Mouse (Mus musculus): ENCODE measurements around the gene Hist1h3i. TPM values are rescaled to one million over a fixed set of nuclear protein-coding genes. Genes with fewer than 3 reads are reported as not detected.
"Not testable (repeated sequence)": the region's sequence is repeated elsewhere in the genome, so short reads cannot be mapped to it uniquely, and the experiment has no call there.

Gene Hist1h3i
- total RNA-seq (2021) = 10 to 100 TPM; 21.5 to 29.2 TPM

DNA sequence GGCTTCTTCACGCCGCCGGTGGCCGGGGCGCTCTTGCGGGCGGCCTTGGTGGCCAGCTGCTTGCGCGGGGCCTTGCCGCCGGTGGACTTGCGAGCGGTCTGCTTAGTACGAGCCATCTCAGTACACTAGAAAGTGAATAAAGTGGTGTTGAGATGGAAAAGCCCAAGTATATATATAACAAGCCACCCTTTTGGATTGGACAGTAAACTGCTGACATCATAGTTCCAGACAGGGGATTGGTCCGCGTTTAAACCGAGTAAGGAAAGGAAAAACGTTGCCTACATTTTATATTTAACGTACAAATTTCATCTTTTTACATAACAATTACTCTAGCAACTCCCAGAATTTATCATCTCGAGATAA is at the start of gene Hist1h3i:
Hist1h3i (minus strand) TSS at position 116 of the 363 bp plus-strand sequence.
- intact Hi-C loops (cut with DNase I) = no loop called here
- DNase-seq (ENCODE audit: low spot score) = peak; percentile 45

DNA sequence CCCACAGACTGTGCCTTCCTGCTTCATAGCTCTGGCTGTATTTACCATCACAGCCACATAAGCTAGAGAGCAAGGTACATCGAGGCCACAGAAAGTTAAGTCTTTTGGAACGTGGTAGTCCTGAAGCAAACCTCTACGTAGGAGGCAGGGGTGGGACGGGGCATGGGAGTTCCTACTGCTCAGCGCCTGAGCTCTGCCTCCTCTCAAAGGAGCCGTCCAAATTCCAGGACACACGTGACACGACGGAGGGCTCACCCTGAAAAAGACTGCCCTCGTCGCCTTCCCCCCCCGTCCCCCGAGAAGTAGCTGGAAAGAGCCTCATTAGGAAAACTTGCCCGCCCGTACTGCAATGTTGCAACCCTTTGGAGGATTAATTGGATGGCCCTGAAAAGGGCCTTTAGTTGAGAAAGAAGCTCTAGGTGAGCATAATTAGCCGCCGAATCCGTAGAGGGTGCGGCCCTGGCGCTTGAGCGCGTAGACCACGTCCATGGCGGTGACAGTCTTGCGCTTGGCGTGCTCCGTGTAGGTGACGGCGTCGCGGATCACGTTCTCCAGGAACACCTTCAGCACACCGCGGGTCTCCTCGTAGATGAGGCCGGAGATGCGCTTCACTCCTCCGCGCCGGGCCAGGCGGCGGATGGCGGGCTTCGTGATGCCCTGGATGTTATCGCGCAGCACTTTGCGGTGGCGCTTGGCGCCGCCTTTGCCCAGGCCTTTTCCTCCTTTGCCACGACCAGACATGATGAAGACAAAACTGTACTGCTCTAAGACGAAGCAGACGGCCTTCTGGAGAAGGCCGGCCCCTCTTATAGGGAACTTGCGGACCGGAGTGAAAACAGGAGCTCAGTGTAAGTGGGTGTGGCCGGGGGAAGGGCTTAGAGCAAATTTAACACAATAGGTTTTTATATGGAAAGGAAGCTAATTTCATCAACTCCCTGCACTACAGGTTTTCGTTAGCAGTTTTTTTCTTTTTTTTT is 48.5 kb upstream of the Hist1h3i start, which contains the start of gene Hist1h4n:
Hist1h4n (minus strand) TSS at position 779 of the 977 bp plus-strand sequence.
- DNase-seq (ENCODE audit: low spot score) = not testable (repeated sequence)
- intact Hi-C loops (cut with DNase I) = loop anchor here (10.0 kb wide), 1 partner anchor 117 kb away; the partner anchor contains the start of genes Hist1h2ai, Hist1h2bl and Hist1h3h

DNA sequence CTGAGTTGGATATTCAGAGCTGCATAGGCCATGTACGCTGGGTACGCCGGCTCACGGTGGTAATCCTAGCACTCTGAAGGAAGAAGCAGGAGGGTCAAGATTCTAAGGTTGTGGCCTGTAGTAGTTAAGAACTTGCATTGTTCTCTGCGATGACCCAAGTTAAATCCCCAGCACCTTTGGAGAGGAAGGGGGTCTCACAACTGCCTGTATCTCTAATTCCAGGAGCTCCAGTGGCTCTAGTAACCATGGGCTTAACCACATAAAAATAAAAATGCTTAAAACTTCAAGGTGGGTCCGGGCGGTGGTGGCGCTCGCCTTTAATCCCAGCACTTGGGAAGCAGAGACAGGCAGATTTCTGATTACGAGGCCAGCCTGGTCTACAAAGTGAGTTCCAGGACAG is 47.2 kb upstream of the Hist1h3i start:
- intact Hi-C loops (cut with DNase I) = loop anchor here (10.0 kb wide), 1 partner anchor 116 kb away; the partner anchor contains the start of genes Hist1h2ai, Hist1h2bl and Hist1h3h
- DNase-seq (ENCODE audit: low spot score) = no peak

DNA sequence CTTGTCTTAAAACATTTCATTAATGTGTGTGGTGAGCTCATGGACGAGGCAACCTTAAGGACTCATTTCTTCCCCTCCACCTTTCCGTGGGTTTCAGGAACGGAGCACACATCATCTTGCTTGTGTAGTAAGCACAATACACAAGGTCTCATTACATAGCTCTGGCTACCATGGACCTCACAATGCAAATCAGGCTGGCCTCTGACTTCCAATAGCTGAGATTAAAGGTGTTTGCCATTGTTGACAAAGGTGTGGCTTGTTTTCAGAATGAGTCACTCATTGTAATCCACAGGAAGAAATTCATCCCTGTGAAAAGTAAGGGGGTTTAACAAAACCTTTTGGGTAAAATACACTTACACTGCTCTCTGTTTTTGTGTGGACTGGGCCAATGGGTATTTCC is 45.3 kb upstream of the Hist1h3i start:
- no peak for DNase-seq (ENCODE audit: low spot score)
- intact Hi-C loops (cut with DNase I) = loop anchor here (10.0 kb wide), 2 partner anchors 216 to 1856 kb away; partner anchors contain the start of genes Hist1h2ac, Hist1h2ag, Hist1h2bc and Hist1h2bj

DNA sequence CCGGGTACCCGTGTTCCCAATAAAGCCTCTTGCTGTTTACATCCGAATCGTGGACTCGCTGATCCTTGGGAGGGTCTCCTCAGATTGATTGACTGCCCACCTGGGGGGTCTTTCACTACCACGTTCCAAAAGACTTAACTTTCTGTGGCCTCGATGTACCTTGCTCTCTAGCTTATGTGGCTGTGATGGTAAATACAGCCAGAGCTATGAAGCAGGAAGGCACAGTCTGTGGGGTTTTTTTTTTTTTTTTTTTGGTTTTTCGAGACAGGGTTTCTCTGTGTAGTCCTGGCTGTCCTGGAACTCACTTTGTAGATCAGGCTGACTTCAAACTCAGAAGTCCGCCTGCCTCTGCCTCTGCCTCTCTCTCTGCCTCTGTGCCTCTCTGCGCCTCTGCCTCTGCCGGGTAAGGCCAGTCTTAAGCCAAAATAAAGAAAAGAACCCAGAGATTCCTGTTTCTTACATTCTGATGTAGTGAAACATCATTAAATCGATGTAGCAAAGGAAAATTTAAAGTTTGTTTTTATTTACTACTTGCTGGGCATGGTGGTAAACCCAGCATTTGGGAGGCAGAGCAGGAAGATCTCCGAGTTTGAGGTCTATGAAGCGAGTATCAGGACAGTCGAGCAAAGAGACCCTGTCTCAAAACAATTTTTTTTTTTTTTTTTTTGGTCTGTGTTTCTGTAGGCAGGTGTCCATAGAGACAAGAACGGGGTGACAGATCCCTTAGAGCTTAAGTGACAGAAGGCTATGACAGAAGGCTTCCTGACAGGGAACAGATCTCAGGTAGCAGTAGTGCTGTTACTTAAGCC is 37.1 kb upstream of the Hist1h3i start:
- DNase-seq (ENCODE audit: low spot score) = not testable (repeated sequence)
- intact Hi-C loops (cut with DNase I) = loop anchor here (10.0 kb wide), 2 partner anchors 225 to 1865 kb away; partner anchors contain the start of genes Hist1h2ac, Hist1h2ag, Hist1h2bc and Hist1h2bj

DNA sequence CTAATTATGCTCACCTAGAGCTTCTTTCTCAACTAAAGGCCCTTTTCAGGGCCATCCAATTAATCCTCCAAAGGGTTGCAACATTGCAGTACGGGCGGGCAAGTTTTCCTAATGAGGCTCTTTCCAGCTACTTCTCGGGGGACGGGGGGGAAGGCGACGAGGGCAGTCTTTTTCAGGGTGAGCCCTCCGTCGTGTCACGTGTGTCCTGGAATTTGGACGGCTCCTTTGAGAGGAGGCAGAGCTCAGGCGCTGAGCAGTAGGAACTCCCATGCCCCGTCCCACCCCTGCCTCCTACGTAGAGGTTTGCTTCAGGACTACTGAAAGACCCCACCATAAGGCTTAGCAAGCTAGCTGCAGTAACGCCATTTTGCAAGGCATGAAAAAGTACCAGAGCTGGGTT is 28.9 kb upstream of the Hist1h3i start:
- DNase-seq (ENCODE audit: low spot score); intact Hi-C loops (cut with DNase I): not testable (repeated sequence)

DNA sequence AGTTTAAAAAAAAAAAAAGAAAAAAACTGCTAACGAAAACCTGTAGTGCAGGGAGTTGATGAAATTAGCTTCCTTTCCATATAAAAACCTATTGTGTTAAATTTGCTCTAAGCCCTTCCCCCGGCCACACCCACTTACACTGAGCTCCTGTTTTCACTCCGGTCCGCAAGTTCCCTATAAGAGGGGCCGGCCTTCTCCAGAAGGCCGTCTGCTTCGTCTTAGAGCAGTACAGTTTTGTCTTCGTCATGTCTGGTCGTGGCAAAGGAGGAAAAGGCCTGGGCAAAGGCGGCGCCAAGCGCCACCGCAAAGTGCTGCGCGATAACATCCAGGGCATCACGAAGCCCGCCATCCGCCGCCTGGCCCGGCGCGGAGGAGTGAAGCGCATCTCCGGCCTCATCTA is 28.4 kb upstream of the Hist1h3i start, which contains the start of gene Hist1h4m:
Hist1h4m (plus strand) TSS at position 208 of the 400 bp plus-strand sequence.
- intact Hi-C loops (cut with DNase I) = not testable (repeated sequence)
- DNase-seq (ENCODE audit: low spot score) = peak; percentile 16

DNA sequence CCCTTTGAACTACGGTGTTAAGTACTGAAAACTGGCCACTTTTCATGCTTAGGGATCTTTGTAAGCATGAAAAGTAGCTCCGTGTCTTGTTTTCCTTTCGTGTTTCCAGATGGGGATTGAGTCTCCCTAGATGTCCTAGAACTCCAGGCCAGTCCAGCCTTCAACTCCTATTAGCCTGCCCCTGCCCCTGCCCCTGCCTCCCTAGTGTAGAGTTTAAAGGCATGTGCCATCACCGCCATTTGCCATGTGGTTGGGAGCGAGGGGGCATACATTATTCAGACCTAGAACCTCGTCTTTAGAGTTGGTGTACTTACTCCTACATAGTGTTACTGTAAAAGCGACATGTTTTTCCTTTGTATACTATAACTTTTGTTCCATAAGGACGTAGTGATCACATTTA is 27.9 kb upstream of the Hist1h3i start:
- DNase-seq (ENCODE audit: low spot score); intact Hi-C loops (cut with DNase I): not testable (repeated sequence)

DNA sequence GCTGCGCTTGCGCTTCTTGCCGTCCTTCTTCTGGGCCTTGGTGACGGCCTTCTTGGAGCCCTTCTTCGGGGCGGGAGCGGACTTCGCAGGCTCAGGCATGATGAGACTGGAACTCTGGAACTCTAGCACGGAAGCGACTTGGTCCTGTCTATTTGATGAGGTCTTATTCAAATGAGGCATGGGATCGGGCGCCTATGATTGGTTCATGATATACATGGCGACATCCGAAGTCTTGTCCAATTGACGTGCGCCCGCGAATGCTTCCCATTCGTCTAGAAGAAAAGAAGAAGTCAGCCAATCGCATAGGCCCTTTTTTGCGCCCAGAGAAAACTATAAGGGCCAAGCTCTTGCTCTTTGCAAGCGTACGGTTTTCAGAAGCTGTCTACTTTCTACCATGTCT is 26.9 kb upstream of the Hist1h3i start, which contains the start of the genes Hist1h2bq and Hist1h2ao:
Hist1h2bq (minus strand) TSS at position 125 of the 400 bp plus-strand sequence.
Hist1h2ao (plus strand) TSS at position 393 of the 400 bp plus-strand sequence.
- intact Hi-C loops (cut with DNase I); DNase-seq (ENCODE audit: low spot score): not testable (repeated sequence)

DNA sequence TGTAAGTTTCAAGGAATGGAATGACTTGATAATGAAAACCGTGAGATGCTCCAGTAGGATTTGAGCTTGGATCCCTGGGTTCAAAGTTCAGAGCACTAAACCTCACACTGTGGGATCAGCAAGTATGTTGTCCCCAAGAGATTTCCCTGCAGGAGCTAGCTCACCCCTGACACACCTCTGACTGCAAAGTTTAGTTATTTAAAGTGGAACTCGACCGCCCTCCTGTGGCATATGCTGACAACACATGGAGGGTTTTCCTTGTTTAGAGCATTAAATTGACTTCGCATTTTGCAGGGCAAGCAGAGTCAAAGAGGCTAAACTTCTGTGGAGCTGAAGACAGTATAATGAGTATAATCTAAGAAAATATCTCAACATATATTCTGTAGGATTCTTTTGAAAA is 19.9 kb upstream of the Hist1h3i start:
- intact Hi-C loops (cut with DNase I); DNase-seq (ENCODE audit: low spot score): not testable (repeated sequence)

DNA sequence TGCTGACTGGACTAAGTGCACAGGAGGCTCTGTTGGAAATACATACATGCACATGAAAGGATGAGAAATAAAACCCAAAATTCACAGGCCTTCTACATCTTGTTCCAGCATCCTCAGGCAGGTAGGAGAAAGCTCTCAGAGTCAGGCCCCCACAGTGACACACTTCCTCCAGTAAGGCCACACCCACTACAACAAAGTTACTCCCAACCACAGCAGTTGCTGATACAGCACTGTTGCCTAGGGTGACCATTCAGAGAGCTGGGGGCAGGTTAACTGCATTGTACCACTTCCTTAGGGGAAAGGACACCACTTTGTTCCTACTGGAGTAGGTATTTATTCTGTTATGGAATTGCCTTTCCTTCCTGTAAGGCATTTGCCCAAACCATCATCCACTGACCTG is 14.0 kb upstream of the Hist1h3i start:
- intact Hi-C loops (cut with DNase I); DNase-seq (ENCODE audit: low spot score): not testable (repeated sequence)

DNA sequence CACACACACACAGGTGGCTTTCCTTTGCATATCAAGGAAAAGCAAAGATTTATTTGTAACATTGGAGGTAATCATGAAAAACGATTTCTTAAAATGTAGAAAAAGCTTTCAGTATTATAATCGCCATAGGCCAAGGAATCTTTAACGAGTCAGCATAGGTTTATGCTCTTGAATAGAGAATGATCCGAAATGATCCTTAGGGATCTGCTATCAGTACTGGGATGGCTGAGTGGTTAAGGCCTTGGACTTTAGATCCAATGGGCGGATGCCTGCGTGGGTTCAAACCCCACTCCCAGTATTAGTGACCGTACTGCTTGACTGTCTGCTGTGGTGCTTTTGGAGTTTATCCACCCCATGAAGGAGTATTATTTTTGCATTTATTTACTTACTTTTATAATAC is 12.4 kb upstream of the Hist1h3i start:
- no peak for DNase-seq (ENCODE audit: low spot score)
- intact Hi-C loops (cut with DNase I) = no loop called here

DNA sequence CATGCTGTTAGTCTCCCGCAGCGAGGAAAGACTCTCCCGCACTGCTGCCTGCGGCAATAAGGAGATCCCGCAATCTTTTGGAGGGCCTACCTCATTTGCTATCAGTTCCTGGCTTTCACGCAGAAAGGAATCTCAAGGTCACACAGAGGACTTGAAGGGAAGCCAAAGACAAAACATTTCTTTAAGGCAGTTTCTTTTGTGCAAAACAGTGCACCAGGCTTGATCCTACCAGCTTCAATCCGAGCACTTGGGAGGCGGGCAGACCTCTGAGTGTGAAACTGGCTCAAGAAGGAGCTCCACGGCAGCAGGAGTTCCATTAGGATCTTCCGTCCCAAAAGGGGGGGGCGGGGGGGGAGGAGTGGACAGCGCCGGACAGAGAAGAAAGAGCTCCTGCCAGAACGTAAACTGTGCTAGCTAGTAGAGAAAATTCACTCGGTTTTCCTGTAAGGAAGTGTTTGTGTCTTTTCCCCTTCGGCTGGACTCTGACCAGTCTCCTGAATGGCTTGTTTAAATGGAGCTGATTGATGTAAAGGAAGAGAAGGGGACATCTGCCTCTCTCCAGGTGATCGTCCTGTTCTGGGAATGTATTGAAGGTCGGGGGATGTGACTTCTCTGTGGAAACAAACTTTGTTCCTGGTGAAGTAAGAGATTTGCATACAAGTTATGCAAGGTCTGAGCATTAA is 7.6 kb upstream of the Hist1h3i start:
- intact Hi-C loops (cut with DNase I) = no loop called here

DNA sequence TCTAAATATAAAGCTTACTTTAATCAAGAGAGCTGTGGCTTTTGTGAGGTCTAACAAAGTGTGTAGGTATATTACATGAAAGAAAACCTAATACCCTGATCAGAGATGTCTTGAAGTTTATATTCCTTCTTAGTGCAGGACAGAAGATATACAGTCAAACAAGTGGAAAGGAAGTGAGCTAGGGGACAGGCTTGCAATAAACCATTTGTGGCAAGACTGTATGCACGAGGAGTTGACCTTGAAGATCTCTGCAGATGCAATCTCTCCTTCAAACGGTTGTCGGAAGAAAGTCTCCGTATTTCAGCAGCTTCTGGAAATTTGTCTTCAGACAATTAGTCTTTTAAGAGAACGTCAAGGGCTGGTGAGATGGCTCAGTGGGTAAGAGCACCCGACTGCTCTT is 6.8 kb upstream of the Hist1h3i start:
- intact Hi-C loops (cut with DNase I) = no loop called here
- DNase-seq (ENCODE audit: low spot score) = no peak

More for the DNA sequence above, 7.6 kb upstream of the Hist1h3i start:
- DNase-seq (ENCODE audit: low spot score) = no peak

DNA sequence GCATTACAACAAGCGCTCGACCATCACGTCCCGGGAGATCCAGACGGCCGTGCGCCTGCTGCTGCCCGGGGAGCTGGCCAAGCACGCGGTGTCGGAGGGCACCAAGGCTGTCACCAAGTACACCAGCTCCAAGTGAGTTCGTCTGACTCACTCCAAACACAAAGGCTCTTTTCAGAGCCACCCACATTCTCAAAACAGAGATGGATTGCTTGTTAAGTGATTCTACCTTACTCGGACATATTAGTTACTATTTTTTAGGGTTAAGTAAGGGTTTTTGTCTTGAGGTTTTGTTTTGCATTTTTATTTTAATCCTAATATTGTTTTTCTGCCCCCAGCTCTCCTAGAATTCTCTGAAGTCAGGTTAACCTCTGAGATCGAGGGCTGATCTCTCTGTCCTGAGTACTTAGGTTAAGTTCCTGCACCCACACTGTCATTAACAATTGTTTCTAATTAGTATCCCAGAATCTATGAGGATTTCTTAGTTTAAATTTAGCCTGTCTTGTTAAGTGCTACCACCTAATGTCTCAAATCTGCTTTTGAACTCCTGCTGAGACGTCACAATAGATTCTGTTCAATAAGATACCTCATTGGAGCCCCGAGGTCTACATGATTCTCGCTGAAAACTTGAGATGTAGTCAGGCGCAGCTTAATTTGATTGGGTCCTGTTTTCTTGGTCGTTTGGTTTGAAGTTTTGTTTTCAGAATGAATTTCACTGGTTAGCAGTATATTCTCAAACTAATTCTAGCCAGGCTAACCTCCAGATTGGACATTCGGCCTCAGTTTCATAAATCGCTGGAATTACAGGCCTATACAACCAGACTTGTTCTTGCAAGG is 4.8 kb upstream of the Hist1h3i start:
- DNase-seq (ENCODE audit: low spot score) = no peak
- intact Hi-C loops (cut with DNase I) = no loop called here

DNA sequence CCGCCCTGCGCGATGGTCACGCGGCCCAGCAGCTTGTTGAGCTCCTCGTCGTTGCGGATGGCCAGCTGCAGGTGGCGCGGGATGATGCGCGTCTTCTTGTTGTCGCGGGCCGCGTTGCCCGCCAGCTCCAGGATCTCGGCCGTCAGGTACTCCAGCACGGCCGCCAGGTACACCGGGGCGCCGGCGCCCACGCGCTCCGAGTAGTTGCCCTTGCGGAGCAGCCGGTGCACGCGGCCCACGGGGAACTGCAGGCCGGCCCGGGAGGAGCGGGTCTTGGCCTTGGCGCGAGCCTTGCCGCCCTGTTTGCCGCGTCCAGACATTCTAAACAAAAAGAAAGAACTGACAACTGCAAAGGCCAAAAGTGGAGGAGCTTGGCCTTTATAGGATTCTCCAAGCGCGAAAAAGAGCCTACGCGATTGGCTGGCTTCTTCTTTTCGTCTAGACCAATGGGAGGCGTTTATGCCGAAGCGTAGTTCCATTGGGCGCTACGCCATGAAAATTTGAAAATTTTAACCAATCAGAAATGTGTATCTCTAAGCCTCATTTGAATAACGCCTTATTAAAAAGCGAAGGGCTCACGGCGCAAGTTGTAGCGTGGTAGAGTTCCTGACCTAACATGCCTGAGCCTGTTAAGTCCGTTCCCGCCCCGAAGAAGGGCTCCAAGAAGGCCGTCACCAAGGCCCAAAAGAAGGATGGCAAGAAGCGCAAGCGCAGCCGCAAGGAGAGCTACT is 3.9 kb upstream of the Hist1h3i start, which contains the start of the genes Hist1h2an and Hist1h2bp:
Hist1h2an (minus strand) TSS at position 320 of the 731 bp plus-strand sequence.
Hist1h2bp (plus strand) TSS at position 563 of the 731 bp plus-strand sequence.
- intact Hi-C loops (cut with DNase I) = not testable (repeated sequence)
- peak; percentile 81 for DNase-seq (ENCODE audit: low spot score)

DNA sequence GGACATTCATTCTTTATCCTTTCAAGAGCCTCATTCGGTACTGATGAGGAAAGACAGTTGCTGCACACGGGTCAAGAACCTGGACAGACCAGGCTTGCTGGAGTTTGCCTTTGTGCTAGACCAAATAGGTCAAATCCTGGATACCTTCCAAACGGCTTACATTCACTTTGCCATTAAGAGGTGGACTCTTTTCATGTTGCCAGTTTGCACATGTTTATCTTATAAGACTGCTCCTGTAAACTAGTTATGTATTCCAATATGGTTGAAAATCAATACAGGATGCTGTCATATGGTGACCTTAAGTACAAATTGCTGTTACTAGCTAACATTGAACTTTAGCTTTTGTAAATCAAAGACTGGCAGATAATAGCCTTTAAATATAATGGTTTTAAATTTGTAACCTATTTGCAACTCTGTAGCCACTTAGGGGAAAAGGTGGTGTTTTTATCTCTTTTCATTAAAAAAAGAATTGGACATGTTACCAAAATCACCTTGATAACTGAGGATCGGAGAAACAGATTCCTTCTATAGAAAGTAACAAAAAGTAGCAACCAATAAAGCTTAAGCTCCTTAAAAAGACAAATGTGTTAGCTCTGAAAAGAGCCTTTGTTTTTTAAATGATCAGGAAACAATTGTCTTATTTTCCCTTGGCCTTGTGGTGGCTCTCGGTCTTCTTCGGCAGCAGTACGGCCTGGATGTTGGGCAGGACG is 3.2 kb upstream of the Hist1h3i start:
- intact Hi-C loops (cut with DNase I) = no loop called here
- DNase-seq (ENCODE audit: low spot score) = no peak

Data from heart, postnatal 25 days (tissue).